Mouse (Mus musculus) heart, embryonic 14.5 days (tissue): ENCODE measurements at regions not wholly inside any gene's neighbourhood (a gene's known extent, or its start where the extent isn't known, plus 50 kb on each side); places are given as distances from the start of the nearest gene placed in this dataset.

ENCODE experiments used
- ATAC-seq: fragments of 200-750 bp; cut with Nextera tagmentation; 2 replicates; pipeline ENCODE4 v1.8.0; 2017; ENCODE audit warnings: low read depth, moderate TSS enrichment; ENCODE audit not compliant: insufficient number of reproducible peaks, insufficient read depth, low FRiP score
- H3K27ac ChIP-seq, 2 experiments: fragments of 200-500 bp in 1 of 2; fragments of 300-500 bp in 1 of 2; sonication (generic) in 1 of 2; replicated peaks in 1 of 2; 2 replicates each; pipeline ENCODE4 v1.5.1; 2012 to 2014; ENCODE audit warnings: low read depth in 2 of 2, low read length in 2 of 2, control low read depth in 1 of 2, mild to moderate bottlenecking in 1 of 2, mixed read lengths in 1 of 2; ENCODE audit not compliant: control insufficient read depth in 1 of 2, insufficient read depth in 1 of 2
- H3K27me3 ChIP-seq: fragments of 300-500 bp; sonication (generic); 2 replicates; pipeline ENCODE4 v1.6.1; 2014; ENCODE audit warnings: mild to moderate bottlenecking, low read length, control low read depth; ENCODE audit not compliant: control insufficient read depth, insufficient read depth
- H3K36me3 ChIP-seq: fragments of 300-500 bp; sonication (generic); 2 replicates; pipeline ENCODE4 v1.6.1; 2014; ENCODE audit warnings: mild to moderate bottlenecking, control low read depth, low read length, mixed read lengths; ENCODE audit not compliant: control insufficient read depth, insufficient read depth
- H3K4me1 ChIP-seq, 2 experiments: fragments of 200-500 bp in 1 of 2; fragments of 300-500 bp in 1 of 2; sonication (generic) in 1 of 2; 2 replicates each; pipeline ENCODE4 v1.6.1; 2012 to 2014; ENCODE audit warnings: low read length in 2 of 2, control low read depth in 1 of 2, mixed read lengths in 1 of 2; ENCODE audit not compliant: control insufficient read depth in 2 of 2, insufficient read depth in 2 of 2
- H3K4me2 ChIP-seq: fragments of 300-500 bp; sonication (generic); 2 replicates; pipeline ENCODE4 v1.6.1; 2014; ENCODE audit warnings: mild to moderate bottlenecking, low read length
- H3K4me3 ChIP-seq, 2 experiments: fragments of 200-500 bp in 1 of 2; fragments of 300-500 bp in 1 of 2; sonication (generic) in 1 of 2; 2 replicates each; pipeline ENCODE4 v1.5.1; 2012 to 2014; ENCODE audit warnings: low read length in 2 of 2, mild to moderate bottlenecking in 2 of 2, control low read depth in 1 of 2, low read depth in 1 of 2, moderate library complexity in 1 of 2; ENCODE audit not compliant: control insufficient read depth in 1 of 2, insufficient read depth in 1 of 2
- H3K9ac ChIP-seq: fragments of 300-500 bp; sonication (generic); 2 replicates; pipeline ENCODE4 v1.6.1; 2014; ENCODE audit warnings: mild to moderate bottlenecking, low read length
- H3K9me3 ChIP-seq: fragments of 300-500 bp; sonication (generic); 2 replicates; pipeline ENCODE4 v1.6.1; 2016; ENCODE audit warnings: low read length, control low read depth; ENCODE audit not compliant: control insufficient read depth
- WGBS: fragments of 180-500 bp; shearing (Covaris S2); extraction: QIAGEN DNeasy Blood & Tissue Kit; methylation state at CpG from one replicate; pipeline ENCODE4 v1.1.7; 2014; 5-methylcytosine and 5-hydroxymethylcytosine counted together

DNA sequence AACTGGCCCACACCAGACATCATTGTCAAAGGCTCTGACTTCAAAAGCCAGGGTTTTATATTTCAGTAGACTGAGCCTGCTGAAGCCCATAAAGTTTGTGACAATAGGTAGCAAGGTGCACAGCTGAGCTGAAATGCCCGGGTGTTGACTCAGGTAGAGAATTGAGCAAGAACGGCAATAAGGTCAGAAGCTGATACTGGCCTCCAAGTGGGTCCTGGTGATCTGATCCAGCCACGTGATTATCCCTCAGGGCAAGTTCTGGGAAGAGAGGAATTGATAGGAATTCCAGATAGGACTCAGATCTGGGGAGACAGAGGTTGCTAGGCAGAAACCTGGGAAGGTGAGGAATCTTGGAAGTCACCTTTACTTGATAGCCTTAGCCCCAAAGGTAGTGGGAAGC is 170.4 kb downstream of the Tfap2a start:
- no peak for ATAC-seq
- Histone ChIP-seq H3K4me1 (no peaks in the 10 kb centered on the region), H3K36me3 (no peaks in the 10 kb centered on the region), H3K27me3 (no peaks in the 10 kb centered on the region), H3K9me3 (no peaks in the 10 kb centered on the region), H3K27ac (no peak overlapping the region), H3K4me2 (no peak overlapping the region), H3K4me3 (no peak overlapping the region), H3K9ac (no peak overlapping the region)
- 79% methylated on average over 3 of the region's 3 CpGs for WGBS

DNA sequence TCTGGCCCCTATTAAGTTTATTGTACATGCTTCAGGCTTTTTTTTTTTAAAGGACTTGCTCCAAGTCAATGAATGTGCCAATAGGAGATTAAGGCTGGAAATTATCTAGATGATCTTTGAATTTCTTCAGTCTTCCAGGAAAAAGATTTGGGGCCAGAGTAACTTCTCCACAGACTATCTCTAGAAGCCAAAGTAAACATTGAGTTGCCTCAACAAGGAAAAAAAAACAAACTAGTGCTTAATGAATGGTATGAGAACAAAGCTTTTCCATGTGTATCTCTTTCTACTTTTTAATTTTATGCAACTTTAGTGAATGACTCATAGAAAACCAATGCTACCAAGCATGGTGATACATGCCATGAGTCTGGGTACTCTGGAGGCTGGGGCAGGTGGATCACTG is 173.8 kb downstream of the Tfap2a start:
- Histone ChIP-seq H3K27ac (no peak overlapping the region), H3K9ac (no peak overlapping the region), H3K36me3 (no peaks in the 10 kb centered on the region), H3K4me1 (no peaks in the 10 kb centered on the region), H3K4me2 (no peak overlapping the region), H3K4me3 (no peak overlapping the region), H3K27me3 (no peaks in the 10 kb centered on the region), H3K9me3 (no peaks in the 10 kb centered on the region)
- no peak for ATAC-seq

DNA sequence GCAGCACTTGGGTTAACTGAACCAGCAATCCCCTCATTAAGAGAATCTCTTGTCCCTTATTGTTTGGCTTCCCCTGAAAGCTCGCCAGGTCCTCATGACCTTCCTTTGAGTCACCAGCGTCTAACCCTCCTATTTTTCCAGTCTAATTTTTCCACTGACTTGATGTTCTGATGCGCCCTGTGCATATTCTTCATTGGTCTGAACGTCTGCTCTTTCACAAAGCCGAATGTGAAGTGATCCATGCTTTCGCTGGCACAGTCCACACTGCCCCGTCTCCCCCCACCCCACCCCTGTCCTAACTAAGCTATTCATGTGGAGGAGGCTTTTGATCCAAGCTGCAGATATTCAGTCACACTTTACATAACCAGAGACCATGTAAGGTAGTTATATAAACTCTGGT is 183.8 kb downstream of the Tfap2a start:
- Histone ChIP-seq H3K9ac (no peak overlapping the region), H3K4me2 (no peak overlapping the region), H3K27me3 (no peaks in the 10 kb centered on the region), H3K4me1 (no peaks in the 10 kb centered on the region), H3K4me3 (no peak overlapping the region), H3K9me3 (no peaks in the 10 kb centered on the region), H3K27ac (no peak overlapping the region), H3K36me3 (no peaks in the 10 kb centered on the region)
- no peak for ATAC-seq
- WGBS: 75% methylated on average over 7 of the region's 7 CpGs

DNA sequence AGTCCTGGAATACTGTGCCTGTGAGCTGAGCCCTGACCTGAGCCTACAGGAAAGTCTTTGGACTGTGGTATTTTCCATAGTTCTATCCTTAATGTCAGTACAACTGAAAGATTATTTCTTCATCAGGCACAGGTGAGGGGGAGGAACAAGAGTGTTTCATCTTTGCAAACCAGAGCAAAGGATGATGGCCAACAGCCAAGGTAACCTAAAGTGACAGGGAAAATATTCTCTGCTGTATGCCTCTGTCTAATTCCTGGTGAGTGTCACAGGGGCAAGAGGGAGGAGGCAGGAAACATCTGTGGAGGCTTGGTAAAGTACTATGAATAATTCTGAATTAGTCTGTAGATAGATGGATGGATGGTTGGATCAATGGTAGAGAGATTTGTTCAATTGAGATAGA is 164.3 kb upstream of the Ofcc1 start:
- H3K4me2 ChIP-seq: no peak overlapping the region
- H3K4me3 ChIP-seq: no peak overlapping the region
- no peaks in the 10 kb centered on the region for H3K4me1 ChIP-seq
- H3K27me3 ChIP-seq: no peaks in the 10 kb centered on the region
- H3K27ac ChIP-seq: no peak overlapping the region
- H3K9me3 ChIP-seq: no peaks in the 10 kb centered on the region
- no peak for ATAC-seq
- H3K36me3 ChIP-seq: no peaks in the 10 kb centered on the region
- no peak overlapping the region for H3K9ac ChIP-seq

DNA sequence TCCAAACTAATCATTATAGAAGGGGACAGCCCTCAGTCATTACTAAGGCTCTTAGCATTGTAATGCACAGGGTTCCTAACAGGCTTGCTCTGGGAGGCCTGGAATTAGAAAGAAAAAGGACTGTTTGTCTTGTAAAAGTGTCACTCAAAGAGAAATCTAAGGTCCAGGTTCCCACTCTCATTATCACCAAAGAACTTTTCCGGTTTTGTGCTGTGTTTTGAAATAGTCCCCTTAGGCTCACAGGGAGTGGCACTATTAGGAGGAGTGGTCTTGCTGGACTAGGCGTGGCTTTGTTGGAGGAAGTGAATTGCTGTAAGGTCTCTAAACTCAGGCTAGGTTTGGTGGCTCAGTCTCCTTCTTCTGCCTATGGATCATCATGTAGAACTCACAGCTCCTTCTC is 161.9 kb upstream of the Ofcc1 start:
- Histone ChIP-seq H3K4me2 (no peak overlapping the region), H3K4me1 (no peaks in the 10 kb centered on the region), H3K9me3 (no peaks in the 10 kb centered on the region), H3K9ac (no peak overlapping the region), H3K27me3 (no peaks in the 10 kb centered on the region), H3K4me3 (no peak overlapping the region), H3K36me3 (no peaks in the 10 kb centered on the region), H3K27ac (no peak overlapping the region)
- 71% methylated on average over 2 of the region's 2 CpGs for WGBS
- no peak for ATAC-seq

DNA sequence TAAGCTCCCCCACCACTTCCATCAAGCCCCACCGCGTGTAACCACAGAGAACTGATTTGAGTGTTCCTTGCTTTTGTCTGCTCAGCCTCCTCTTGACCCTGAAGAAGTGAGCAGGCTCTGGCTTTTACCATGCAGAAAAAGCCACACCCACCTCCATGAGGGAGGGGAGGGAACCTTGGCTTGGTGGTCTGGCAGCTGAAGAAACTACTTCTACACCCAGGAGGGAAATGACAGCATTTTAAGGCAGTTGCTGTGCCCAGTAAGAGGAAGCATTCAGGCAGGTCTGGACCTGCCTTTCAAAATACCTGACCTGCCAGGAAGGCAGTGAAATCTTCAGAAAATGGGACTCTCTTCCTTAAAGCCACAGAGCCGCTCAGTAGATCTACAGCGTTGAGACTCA is 156.9 kb upstream of the Ofcc1 start:
- 60% methylated on average over 4 of the region's 4 CpGs for WGBS
- no peak overlapping the region for H3K9ac ChIP-seq
- H3K4me3 ChIP-seq: no peak overlapping the region
- H3K4me2 ChIP-seq: no peak overlapping the region
- ATAC-seq: no peak
- H3K4me1 ChIP-seq: no peaks in the 10 kb centered on the region
- no peaks in the 10 kb centered on the region for H3K9me3 ChIP-seq
- no peak overlapping the region for H3K27ac ChIP-seq
- no peaks in the 10 kb centered on the region for H3K27me3 ChIP-seq
- no peaks in the 10 kb centered on the region for H3K36me3 ChIP-seq

DNA sequence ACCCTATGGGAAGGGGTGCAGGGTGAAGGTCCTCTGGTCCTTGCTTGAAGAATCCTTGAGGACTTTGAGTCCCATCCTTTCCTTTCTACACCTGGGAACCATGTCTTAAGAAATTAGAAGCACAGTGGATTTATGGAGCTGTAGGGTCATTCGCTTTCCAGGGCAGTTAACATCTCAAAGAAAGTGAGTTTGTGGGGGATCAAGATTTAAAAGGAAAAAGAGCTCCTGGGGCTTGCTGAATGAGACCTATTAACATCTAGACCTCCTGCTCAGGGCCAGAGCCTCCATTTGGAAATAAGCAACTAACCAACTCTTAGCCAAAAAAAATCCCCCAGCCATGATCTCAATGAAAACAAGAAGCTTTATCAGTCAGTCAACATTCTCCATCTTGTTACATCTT is 148.0 kb upstream of the Ofcc1 start:
- no peaks in the 10 kb centered on the region for H3K36me3 ChIP-seq
- no peaks in the 10 kb centered on the region for H3K9me3 ChIP-seq
- no peak for ATAC-seq
- no peaks in the 10 kb centered on the region for H3K27me3 ChIP-seq
- no peak overlapping the region for H3K4me3 ChIP-seq
- H3K9ac ChIP-seq: no peak overlapping the region
- H3K27ac ChIP-seq: no peak overlapping the region
- no peak overlapping the region for H3K4me2 ChIP-seq
- H3K4me1 ChIP-seq: no peaks in the 10 kb centered on the region
- 67% methylated on average over 1 of the region's 1 CpGs for WGBS

DNA sequence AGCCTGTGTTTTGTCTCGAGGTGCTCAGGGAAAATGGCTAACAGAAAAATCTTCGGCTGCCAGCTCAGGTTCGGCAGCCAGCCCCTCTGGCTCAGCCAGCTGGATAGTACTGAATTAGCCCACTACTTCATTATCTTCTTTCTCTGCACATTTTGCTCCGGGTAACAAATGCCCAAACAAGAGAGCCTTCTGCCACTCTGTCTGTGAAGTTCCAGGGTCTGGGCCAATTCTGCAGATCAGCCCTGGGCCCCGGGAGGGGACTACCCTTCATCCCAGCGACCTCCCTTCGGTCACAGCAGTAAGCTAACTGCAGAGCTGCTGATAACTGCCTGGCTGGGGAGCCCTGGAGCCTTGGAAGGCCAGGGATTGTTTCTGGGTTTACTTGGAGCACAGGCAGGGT is 119.6 kb upstream of the Ofcc1 start:
- Histone ChIP-seq H3K36me3 (no peaks in the 10 kb centered on the region), H3K4me3 (no peak overlapping the region), H3K27ac (no peak overlapping the region), H3K4me1 (no peaks in the 10 kb centered on the region; a peak in 1 of 4 replicates), H3K4me2 (no peak overlapping the region), H3K27me3 (no peaks in the 10 kb centered on the region), H3K9ac (no peak overlapping the region), H3K9me3 (no peaks in the 10 kb centered on the region)
- ATAC-seq: no peak
- WGBS: 21% methylated on average over 7 of the region's 7 CpGs
